Mouse (Mus musculus): ENCODE data around the gene T2. TPM values are rescaled to one million over a fixed set of nuclear protein-coding genes. Genes with fewer than 3 reads are reported as not detected.
A peak's percentile ranks its signal among the peaks of the same experiment; 100 is the strongest.
"Not testable (repeated sequence)": the region's sequence is repeated elsewhere in the genome, so short reads cannot be mapped to it uniquely, and the experiment has no call there.

T2 gene
- polyA plus RNA-seq (2014; fragmentation: Nextera tagmentation; extraction: Ambion mirVana): 0.31 and 0.53 TPM in 2 replicates

DNA sequence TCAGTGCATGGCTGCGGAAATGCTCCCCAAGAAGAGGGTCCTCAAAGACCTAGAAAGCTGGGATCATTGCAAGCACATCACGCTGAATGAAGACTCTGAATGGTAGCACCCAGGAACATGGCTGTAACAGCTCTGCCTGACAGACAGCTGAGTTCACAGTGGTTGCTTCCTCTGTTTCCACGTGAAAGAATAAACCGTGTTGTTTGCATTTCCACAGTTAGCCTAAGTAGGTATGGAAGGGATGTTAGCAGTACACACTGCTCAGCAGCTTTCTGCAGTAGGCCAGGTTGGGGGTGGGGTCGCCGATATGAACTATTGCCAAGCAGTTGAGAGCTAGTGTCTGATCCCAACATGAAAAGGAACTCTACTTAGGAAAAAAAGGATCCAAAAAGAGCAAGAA lies at the start of gene T2:
Gene T2, plus strand, starts transcription at position 301 of the 400 bp plus-strand sequence.
- H3K36me3 ChIP-seq (replicated peaks; ENCODE audit: control insufficient read depth, insufficient read depth): no peaks in the 10 kb centered on the region
- DNase-seq (ENCODE audit: low spot score) (no peak), ATAC-seq (ENCODE audit: low FRiP score) (no peak)
- H3K4me2 ChIP-seq (replicated peaks): no peak within 1 kb of the TSS
- 87% methylated on average over 6 of the region's 6 CpGs for WGBS
- no peaks in the 10 kb centered on the region for H3K4me1 ChIP-seq (replicated peaks; ENCODE audit: control insufficient read depth, insufficient read depth, low read length)
- H3K4me3 ChIP-seq (replicated peaks; ENCODE audit: low read length): no peak within 1 kb of the TSS
- no peak within 1 kb of the TSS for H3K9ac ChIP-seq
- H3K27me3 ChIP-seq (ENCODE audit: control insufficient read depth, insufficient read depth, low read length): no peaks in the 10 kb centered on the region
- no peaks in the 10 kb centered on the region for H3K9me3 ChIP-seq (ENCODE audit: control insufficient read depth, low read length)
- no peak within 1 kb of the TSS for H3K27ac ChIP-seq

DNA sequence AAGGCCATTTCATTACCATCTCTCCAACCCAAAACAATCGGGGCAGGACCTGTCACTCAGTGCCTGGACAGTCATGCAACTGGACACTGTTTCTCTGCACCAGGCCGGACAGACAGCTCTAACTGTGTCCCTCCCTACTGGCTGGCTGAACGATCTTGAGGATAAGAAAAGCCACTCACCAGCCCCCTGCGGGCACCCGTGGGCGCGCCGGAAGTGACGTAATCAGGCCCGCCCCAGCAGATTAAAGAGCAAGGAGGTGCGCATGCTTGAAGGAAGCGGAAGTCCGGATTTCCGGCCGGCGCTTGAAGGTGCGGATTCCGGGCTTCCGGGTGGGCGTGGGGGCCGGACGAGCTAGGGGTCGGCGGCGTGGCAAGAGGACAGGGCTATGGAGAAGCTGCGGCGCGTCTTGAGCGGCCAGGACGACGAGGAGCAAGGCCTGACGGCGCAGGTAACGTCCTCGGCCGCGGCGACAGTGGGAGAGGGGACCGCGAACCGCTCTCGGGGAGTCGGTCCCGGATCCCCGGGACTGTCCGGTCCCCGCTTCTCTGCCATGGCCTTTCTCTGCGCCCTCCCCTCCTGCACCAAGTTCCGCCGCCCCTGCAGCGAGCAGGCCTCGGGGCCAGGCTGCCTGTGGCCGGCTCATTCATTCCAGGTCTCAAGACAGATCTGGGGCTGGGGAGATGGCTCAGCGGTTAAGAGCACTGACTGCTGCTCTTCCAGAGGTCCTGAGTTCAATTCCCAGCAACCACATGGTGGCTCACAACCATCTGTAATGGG lies 44.8 kb upstream of the T2 start, which contains the start of gene Sft2d1:
Gene Sft2d1, plus strand, starts transcription at position 265 of the 777 bp plus-strand sequence.
- H3K27me3 ChIP-seq (ENCODE audit: control insufficient read depth, insufficient read depth, low read length): no peaks in the 10 kb centered on the region
- peak within 1 kb of the TSS; percentile 61 for H3K4me2 ChIP-seq (replicated peaks)
- H3K9me3 ChIP-seq (ENCODE audit: control insufficient read depth, low read length): no peaks in the 10 kb centered on the region
- peak within 1 kb of the TSS; percentile 76 for H3K9ac ChIP-seq
- peaks cover 18% of the 10 kb centered on the region for H3K4me1 ChIP-seq (replicated peaks; ENCODE audit: control insufficient read depth, insufficient read depth, low read length)
- no peaks in the 10 kb centered on the region for H3K36me3 ChIP-seq (replicated peaks; ENCODE audit: control insufficient read depth, insufficient read depth)
- DNase-seq (ENCODE audit: low spot score) (peak; percentile 99), ATAC-seq (ENCODE audit: low FRiP score) (peak; percentile 95)
- peak within 1 kb of the TSS; percentile 68 for H3K4me3 ChIP-seq (replicated peaks; ENCODE audit: low read length)
- WGBS: under 1% methylated on average over 38 of the region's 54 CpGs
- peak within 1 kb of the TSS; percentile 75 for H3K27ac ChIP-seq

DNA sequence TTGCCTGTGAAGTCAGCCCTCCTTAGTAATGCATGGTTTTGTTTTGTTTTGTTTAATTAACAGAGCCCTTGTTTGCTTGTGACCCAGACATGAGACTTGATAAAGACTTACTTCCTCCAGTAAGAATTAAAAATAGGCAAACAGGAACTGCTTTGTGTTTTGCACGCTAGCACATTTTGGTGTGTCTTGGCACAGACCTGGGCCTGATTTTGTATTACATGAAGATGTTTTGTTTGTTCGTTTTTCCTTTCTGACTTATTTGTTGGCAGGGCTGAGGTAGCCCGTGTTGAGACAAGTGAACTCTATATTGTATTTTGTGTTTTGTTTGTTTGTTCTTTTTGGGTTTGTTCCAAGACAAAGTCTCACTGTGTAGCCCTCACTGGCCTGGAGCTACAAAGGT lies 44.0 kb upstream of the T2 start:
- no peaks in the 10 kb centered on the region for H3K36me3 ChIP-seq (replicated peaks; ENCODE audit: control insufficient read depth, insufficient read depth)
- H3K27ac ChIP-seq: no peak overlapping the region
- ATAC-seq (ENCODE audit: low FRiP score): no peak
- 52% methylated on average over 3 of the region's 3 CpGs for WGBS
- H3K4me3 ChIP-seq (replicated peaks; ENCODE audit: low read length): peak overlapping the region; percentile 68
- no peaks in the 10 kb centered on the region for H3K9me3 ChIP-seq (ENCODE audit: control insufficient read depth, low read length)
- peaks cover 18% of the 10 kb centered on the region for H3K4me1 ChIP-seq (replicated peaks; ENCODE audit: control insufficient read depth, insufficient read depth, low read length)
- H3K9ac ChIP-seq: peak overlapping the region; percentile 76
- no peaks in the 10 kb centered on the region for H3K27me3 ChIP-seq (ENCODE audit: control insufficient read depth, insufficient read depth, low read length)
- no peak for DNase-seq (ENCODE audit: low spot score)
- peak overlapping the region; percentile 61 for H3K4me2 ChIP-seq (replicated peaks)

DNA sequence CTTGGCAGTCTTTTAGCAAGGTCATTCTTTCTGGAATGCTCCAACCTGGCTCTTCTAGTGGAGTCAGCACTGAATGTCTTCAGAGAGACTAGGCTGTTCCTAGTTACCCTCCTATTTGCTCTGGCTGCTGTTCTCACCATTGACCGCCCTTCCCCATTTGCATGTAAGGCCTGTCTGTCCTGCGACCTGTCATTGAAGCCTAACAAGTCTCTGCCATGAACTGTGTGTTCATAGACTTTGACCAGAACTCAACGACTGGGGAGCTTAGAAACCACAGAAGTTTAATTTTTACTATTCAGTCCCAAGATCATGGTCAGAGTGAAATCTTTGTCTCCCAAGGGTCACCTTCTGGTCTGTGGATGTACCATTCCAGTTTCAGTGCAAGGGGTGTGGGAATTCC lies 41.8 kb upstream of the T2 start:
- Histone ChIP-seq H3K4me3 (replicated peaks; ENCODE audit: low read length) (no peak overlapping the region), H3K27me3 (ENCODE audit: control insufficient read depth, insufficient read depth, low read length) (no peaks in the 10 kb centered on the region), H3K9ac (no peak overlapping the region), H3K36me3 (replicated peaks; ENCODE audit: control insufficient read depth, insufficient read depth) (no peaks in the 10 kb centered on the region), H3K27ac (no peak overlapping the region), H3K4me1 (replicated peaks; ENCODE audit: control insufficient read depth, insufficient read depth, low read length) (peaks cover 18% of the 10 kb centered on the region), H3K9me3 (ENCODE audit: control insufficient read depth, low read length) (no peaks in the 10 kb centered on the region), H3K4me2 (replicated peaks) (no peak overlapping the region)
- ATAC-seq (ENCODE audit: low FRiP score) (no peak), DNase-seq (ENCODE audit: low spot score) (no peak)
- WGBS: 92% methylated on average over 3 of the region's 3 CpGs

DNA sequence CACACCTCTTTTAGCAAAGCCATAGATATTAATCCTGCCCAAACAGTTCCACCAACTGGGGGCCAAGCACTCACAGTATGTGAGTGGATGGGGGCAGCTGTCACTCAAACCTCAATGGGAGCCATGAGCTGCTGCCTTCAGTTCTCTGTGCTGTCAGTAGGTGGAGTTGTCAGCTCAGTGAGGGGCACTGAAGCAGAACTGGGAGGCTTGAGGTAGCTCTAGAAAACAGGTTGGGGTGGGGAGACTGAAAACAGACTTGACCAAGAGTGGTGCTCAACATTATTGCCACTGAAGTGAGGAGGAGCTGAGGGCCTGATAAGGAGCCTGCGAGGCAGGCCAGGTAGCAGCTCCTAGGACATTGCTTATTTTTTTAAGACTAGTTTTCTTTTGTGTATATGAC lies 39.5 kb upstream of the T2 start:
- Histone ChIP-seq H3K4me2 (replicated peaks) (no peak overlapping the region), H3K4me1 (replicated peaks; ENCODE audit: control insufficient read depth, insufficient read depth, low read length) (peaks cover 14% of the 10 kb centered on the region), H3K27me3 (ENCODE audit: control insufficient read depth, insufficient read depth, low read length) (no peaks in the 10 kb centered on the region), H3K4me3 (replicated peaks; ENCODE audit: low read length) (no peak overlapping the region), H3K9ac (no peak overlapping the region), H3K36me3 (replicated peaks; ENCODE audit: control insufficient read depth, insufficient read depth) (peaks cover under 1% of the 10 kb centered on the region; the same call in 1 of the 2 replicates), H3K27ac (no peak overlapping the region), H3K9me3 (ENCODE audit: control insufficient read depth, low read length) (no peaks in the 10 kb centered on the region)
- DNase-seq (ENCODE audit: low spot score): no peak
- ATAC-seq (ENCODE audit: low FRiP score): no peak
- 95% methylated on average over 1 of the region's 1 CpGs for WGBS

DNA sequence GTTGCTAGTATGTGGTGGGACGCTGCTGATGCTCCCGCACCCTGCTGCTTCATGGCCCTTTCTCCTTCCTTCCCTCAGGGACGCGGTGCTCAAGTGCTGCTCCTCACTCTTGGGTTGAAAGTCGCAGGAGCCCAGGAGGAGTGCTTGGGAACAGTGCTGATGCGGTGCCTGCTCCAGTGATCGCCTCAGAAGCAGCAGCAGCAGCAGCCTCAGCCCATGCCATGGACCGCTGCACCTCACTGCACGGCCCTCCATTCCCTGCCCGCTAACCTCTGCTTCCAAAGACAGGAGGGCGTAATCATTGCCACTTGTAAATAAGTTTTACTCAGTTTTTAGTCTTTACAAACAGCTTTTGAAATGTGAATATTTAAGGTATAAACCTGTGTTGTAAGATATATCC lies 28.9 kb upstream of the T2 start:
- not testable (repeated sequence) for H3K4me2 ChIP-seq (replicated peaks); ATAC-seq (ENCODE audit: low FRiP score); H3K9ac ChIP-seq; H3K4me3 ChIP-seq (replicated peaks; ENCODE audit: low read length); H3K27ac ChIP-seq; DNase-seq (ENCODE audit: low spot score); H3K4me1 ChIP-seq (replicated peaks; ENCODE audit: control insufficient read depth, insufficient read depth, low read length); H3K27me3 ChIP-seq (ENCODE audit: control insufficient read depth, insufficient read depth, low read length); H3K9me3 ChIP-seq (ENCODE audit: control insufficient read depth, low read length)
- 76% methylated on average over 10 of the region's 11 CpGs for WGBS
- peaks cover 35% of the 10 kb centered on the region for H3K36me3 ChIP-seq (replicated peaks; ENCODE audit: control insufficient read depth, insufficient read depth)

DNA sequence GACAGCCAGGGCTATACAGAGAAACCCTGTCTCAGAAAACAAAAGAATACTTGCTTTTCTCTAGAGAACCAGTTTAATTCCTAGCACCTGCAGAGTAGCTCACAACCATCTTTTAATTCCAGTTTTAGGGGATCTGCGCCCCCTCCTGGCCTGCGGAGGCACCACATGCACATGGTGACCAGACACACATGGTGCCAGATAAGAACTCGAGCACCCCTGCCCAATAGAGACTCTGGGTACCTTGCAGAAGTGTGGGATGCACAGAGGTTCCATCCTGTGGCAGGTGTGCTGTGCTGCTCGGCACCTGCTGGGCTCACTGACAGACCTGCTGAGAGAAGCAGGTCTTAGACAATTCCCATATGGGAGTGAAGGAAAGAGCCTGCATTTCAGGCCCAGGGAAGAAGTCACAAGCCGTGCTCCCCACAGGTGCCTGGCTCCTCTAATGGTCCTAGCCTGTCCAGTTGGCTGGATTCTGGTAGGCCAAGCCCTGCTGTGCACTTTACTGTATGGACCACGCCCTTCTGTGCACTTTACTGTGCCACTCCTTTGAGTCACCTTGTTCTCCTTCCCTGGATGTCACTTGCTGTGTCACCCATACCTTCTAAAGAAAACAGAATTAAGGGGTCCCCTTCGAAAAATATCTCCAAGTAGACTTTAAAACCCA lies 27.1 kb upstream of the T2 start:
- Histone ChIP-seq H3K9me3 (ENCODE audit: control insufficient read depth, low read length) (no peaks in the 10 kb centered on the region), H3K9ac (no peak overlapping the region), H3K4me2 (replicated peaks) (no peak overlapping the region), H3K27ac (no peak overlapping the region), H3K27me3 (ENCODE audit: control insufficient read depth, insufficient read depth, low read length) (no peaks in the 10 kb centered on the region), H3K4me1 (replicated peaks; ENCODE audit: control insufficient read depth, insufficient read depth, low read length) (no peaks in the 10 kb centered on the region), H3K36me3 (replicated peaks; ENCODE audit: control insufficient read depth, insufficient read depth) (peaks cover 27% of the 10 kb centered on the region), H3K4me3 (replicated peaks; ENCODE audit: low read length) (no peak overlapping the region)
- WGBS: 70% methylated on average over 7 of the region's 7 CpGs
- ATAC-seq (ENCODE audit: low FRiP score) (no peak), DNase-seq (ENCODE audit: low spot score) (no peak)

DNA sequence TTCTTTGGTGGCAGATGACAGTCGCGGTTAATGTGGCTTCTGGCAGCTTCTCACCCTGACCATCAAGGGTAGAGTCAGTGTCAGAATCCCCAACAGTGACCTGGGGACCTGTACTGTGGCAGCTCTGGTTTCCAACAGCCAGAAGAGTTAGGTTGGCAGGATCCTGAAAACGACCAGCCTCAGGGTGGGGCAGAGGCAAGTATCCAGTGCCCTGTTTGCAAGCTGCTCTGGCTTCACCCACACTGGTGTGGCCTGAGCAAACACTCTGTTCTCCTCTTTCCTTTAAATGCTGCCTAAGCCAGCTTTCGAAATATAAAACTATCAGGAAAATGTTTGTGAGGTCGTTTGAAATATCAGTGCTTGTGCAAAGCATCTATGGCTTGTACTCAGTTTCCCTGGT lies 25.2 kb upstream of the T2 start:
- WGBS: 74% methylated on average over 5 of the region's 5 CpGs
- no peaks in the 10 kb centered on the region for H3K9me3 ChIP-seq (ENCODE audit: control insufficient read depth, low read length)
- H3K27ac ChIP-seq: no peak overlapping the region
- DNase-seq (ENCODE audit: low spot score) (no peak), ATAC-seq (ENCODE audit: low FRiP score) (no peak)
- no peaks in the 10 kb centered on the region for H3K4me1 ChIP-seq (replicated peaks; ENCODE audit: control insufficient read depth, insufficient read depth, low read length)
- H3K4me3 ChIP-seq (replicated peaks; ENCODE audit: low read length): no peak overlapping the region
- no peak overlapping the region for H3K9ac ChIP-seq
- peaks cover 15% of the 10 kb centered on the region for H3K36me3 ChIP-seq (replicated peaks; ENCODE audit: control insufficient read depth, insufficient read depth)
- no peaks in the 10 kb centered on the region for H3K27me3 ChIP-seq (ENCODE audit: control insufficient read depth, insufficient read depth, low read length)
- no peak overlapping the region for H3K4me2 ChIP-seq (replicated peaks)

DNA sequence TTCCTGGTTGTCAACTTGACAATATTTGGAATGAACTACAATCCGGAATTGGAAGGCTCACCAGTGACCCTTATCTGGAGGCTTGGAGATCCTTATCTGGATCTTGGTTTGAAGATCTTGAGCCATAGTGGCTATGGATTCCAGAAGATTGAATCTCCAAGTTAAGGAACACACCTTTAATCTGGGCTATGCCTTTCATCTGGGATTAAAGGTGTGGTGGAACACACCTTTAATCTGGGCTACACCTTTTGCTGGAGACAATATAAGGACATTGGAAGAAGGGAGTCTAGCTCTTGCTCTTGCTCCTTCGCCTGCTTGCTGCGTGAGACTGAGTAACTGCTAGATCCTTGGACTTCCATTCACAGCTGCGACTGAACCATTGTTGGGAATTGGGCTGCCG lies 18.6 kb upstream of the T2 start, which contains the start of gene Prr18:
Gene Prr18, plus strand, starts transcription at position 301 of the 400 bp plus-strand sequence.
- peaks cover 22% of the 10 kb centered on the region for H3K4me1 ChIP-seq (replicated peaks; ENCODE audit: control insufficient read depth, insufficient read depth, low read length)
- H3K9me3 ChIP-seq (ENCODE audit: control insufficient read depth, low read length); H3K27me3 ChIP-seq (ENCODE audit: control insufficient read depth, insufficient read depth, low read length); H3K9ac ChIP-seq; DNase-seq (ENCODE audit: low spot score); H3K4me3 ChIP-seq (replicated peaks; ENCODE audit: low read length); H3K27ac ChIP-seq; H3K4me2 ChIP-seq (replicated peaks); ATAC-seq (ENCODE audit: low FRiP score); H3K36me3 ChIP-seq (replicated peaks; ENCODE audit: control insufficient read depth, insufficient read depth): not testable (repeated sequence)
- no CpG with 5 or more reads among the region's 5 CpGs for WGBS
